In the genomic region with DNA sequence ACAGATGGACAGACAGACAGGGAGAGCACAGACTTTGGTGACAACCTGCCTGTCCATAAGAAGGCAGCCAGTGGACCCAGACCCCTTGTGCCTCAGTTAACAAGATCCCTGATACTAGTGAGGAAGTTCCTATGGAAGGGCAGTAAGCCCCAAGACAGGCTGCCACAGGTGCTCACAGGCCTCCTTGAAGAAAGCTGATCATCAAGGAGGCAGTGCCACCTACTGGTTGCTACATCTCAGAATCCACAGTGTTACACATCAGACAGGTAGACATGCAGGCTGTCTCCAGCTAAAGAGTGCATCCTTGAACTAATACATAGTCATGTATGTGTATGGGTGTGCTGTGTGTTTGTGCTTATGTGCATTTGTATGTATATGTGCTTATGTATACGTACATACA, we compare ENCODE assay signal across 8 mouse cellular contexts. TPM values are rescaled to one million over a fixed set of nuclear protein-coding genes. Genes with fewer than 3 reads are reported as not detected.
DNase-seq lines count a peak whose midpoint lies in the region; ATAC-seq lines count a peak whose summit lies in the region.

No protein-coding gene starts in this region.

- no peaks in the 10 kb centered on the region for H3K27me3 ChIP-seq in embryonic facial prominence, embryonic 10.5 days (replicated peaks; ENCODE audit: low read depth, poor library complexity, severe bottlenecking)
- no peaks in the 10 kb centered on the region for H3K27me3 ChIP-seq in midbrain, embryonic 10.5 days (ENCODE audit: low read depth, poor library complexity, severe bottlenecking)

- DNase-seq in cerebellum, adult 11 months = peak; percentile 32
- peak; percentile 18 for DNase-seq in adrenal gland, adult 8-10 months
- DNase-seq in embryonic facial prominence, embryonic 10.5 days (ENCODE audit: low spot score) = peak; percentile 49
- peak; percentile 56 to 75 for DNase-seq in layer of hippocampus, postnatal 10 days (ENCODE audit: low spot score in 2 of 2)
- DNase-seq in midbrain, embryonic 10.5 days (ENCODE audit: low spot score) = peak; percentile 29
- DNase-seq in skeletal muscle tissue, adult 2 months (ENCODE audit: low read depth, low spot score) = peak; percentile 52

- no peak overlapping the region for H3K27ac ChIP-seq in embryonic facial prominence, embryonic 10.5 days (replicated peaks)
- no peak overlapping the region for H3K27ac ChIP-seq in midbrain, embryonic 10.5 days (replicated peaks)

- no peak; the same call in 1 of the 2 replicates for ATAC-seq in cerebellum, adult (ENCODE audit: insufficient number of reproducible peaks, low FRiP score, low TSS enrichment)
- ATAC-seq in hematopoietic stem cell, adult 5-6 weeks (replicated peaks in 1 of 2; ENCODE audit: insufficient read depth in 1 of 2, low FRiP score in 2 of 2, low TSS enrichment in 1 of 2, low read depth in 1 of 2, poor library complexity in 2 of 2, severe bottlenecking in 2 of 2) = peak; percentile 70 to 74; a peak in 3 of 4 replicates

- 0 out of 2 replicates have a peak, but pooled peaks cover 7% of the 10 kb centered on the region for H3K4me1 ChIP-seq in embryonic facial prominence, embryonic 10.5 days
- no peaks in the 10 kb centered on the region for H3K4me1 ChIP-seq in midbrain, embryonic 10.5 days

- no peaks in the 10 kb centered on the region for H3K9me3 ChIP-seq in embryonic facial prominence, embryonic 10.5 days
- no peaks in the 10 kb centered on the region for H3K9me3 ChIP-seq in midbrain, embryonic 10.5 days (replicated peaks)

- no peak overlapping the region for H3K4me3 ChIP-seq in embryonic facial prominence, embryonic 10.5 days
- no peak overlapping the region for H3K4me3 ChIP-seq in midbrain, embryonic 10.5 days

- 88% methylated on average over 1 of the region's 1 CpGs for WGBS in embryonic facial prominence, embryonic 10.5 days
- WGBS in midbrain, embryonic 10.5 days = 88% methylated on average over 1 of the region's 1 CpGs

- peaks cover 90% of the 10 kb centered on the region for H3K36me3 ChIP-seq in embryonic facial prominence, embryonic 10.5 days (replicated peaks)
- peaks cover 89% of the 10 kb centered on the region for H3K36me3 ChIP-seq in midbrain, embryonic 10.5 days

RNA-seq across cellular contexts. Expression of a gene that starts 29.2 kb away (rescaled TPM):
- 10 to 100 TPM; 16.3 to 28.0 (median 21.1) TPM for total RNA-seq in adrenal gland, adult 8-10 months (2022)
- 63.5 and 63.9 TPM in 2 replicates for polyA plus RNA-seq in embryonic facial prominence, embryonic 10.5 days (2016; fragmentation: Nextera tagmentation; extraction: Ambion mirVana)
- 59.8 and 70.7 TPM in 2 replicates for total RNA-seq in hematopoietic stem cell, adult 5-6 weeks (2017)
- 10 to 100 TPM; 20.1 to 20.7 TPM for total RNA-seq in layer of hippocampus, postnatal 10 days (2021)
- 57.9 and 59.9 TPM in 2 replicates for polyA plus RNA-seq in midbrain, embryonic 10.5 days (2016; fragmentation: Nextera tagmentation; extraction: Ambion mirVana)

RNA-seq across cellular contexts. Expression of a gene that starts 29.3 kb away (rescaled TPM):
- total RNA-seq in adrenal gland, adult 8-10 months (2022) = 10 to 100 TPM; 16.3 to 25.3 (median 22.0) TPM
- 52.8 and 55.9 TPM in 2 replicates for polyA plus RNA-seq in embryonic facial prominence, embryonic 10.5 days (2016; fragmentation: Nextera tagmentation; extraction: Ambion mirVana)
- total RNA-seq in hematopoietic stem cell, adult 5-6 weeks (2017) = 44.8 and 50.6 TPM in 2 replicates
- total RNA-seq in layer of hippocampus, postnatal 10 days (2021) = 1 to 10 TPM; 5.8 to 7.5 TPM
- 54.9 and 58.6 TPM in 2 replicates for polyA plus RNA-seq in midbrain, embryonic 10.5 days (2016; fragmentation: Nextera tagmentation; extraction: Ambion mirVana)

RNA-seq across cellular contexts. Expression of a gene that starts 39.5 kb away (rescaled TPM):
- total RNA-seq in adrenal gland, adult 8-10 months (2022) = 10 to 100 TPM; 18.8 to 22.4 (median 21.2) TPM
- 22.1 and 25.1 TPM in 2 replicates for polyA plus RNA-seq in embryonic facial prominence, embryonic 10.5 days (2016; fragmentation: Nextera tagmentation; extraction: Ambion mirVana)
- 5.3 and 8.9 TPM in 2 replicates for total RNA-seq in hematopoietic stem cell, adult 5-6 weeks (2017)
- 1 to 10 TPM; 8.4 to 9.4 TPM for total RNA-seq in layer of hippocampus, postnatal 10 days (2021)
- 21.9 and 23.0 TPM in 2 replicates for polyA plus RNA-seq in midbrain, embryonic 10.5 days (2016; fragmentation: Nextera tagmentation; extraction: Ambion mirVana)
